Mouse (Mus musculus): ENCODE results near the gene Ndufb7. TPM values are rescaled to one million over a fixed set of nuclear protein-coding genes. Genes with fewer than 3 reads are reported as not detected.
"Not testable (repeated sequence)": the region's sequence is repeated elsewhere in the genome, so short reads cannot be mapped to it uniquely, and the experiment has no call there.

Ndufb7 gene
- polyA plus RNA-seq, 1 experiment from 2014 or later, result 304 TPM

GRCm38 (mm10) chr8:83569165-83569564 is 2.7 kb downstream of the Ndufb7 start:
- Histone ChIP-seq H3K36me3 (replicated peaks; ENCODE audit: insufficient read depth, low read length) (peaks cover 24% of the 10 kb centered on the region), H3K4me2 (ENCODE audit: low read depth, low read length) (no peak overlapping the region), H3K27ac (ENCODE audit: low read depth) (no peak overlapping the region), H3K4me3 (ENCODE audit: low read depth, low read length) (no peak overlapping the region), H3K4me1 (ENCODE audit: insufficient read depth) (peaks cover 23% of the 10 kb centered on the region), H3K27me3 (ENCODE audit: insufficient read depth, low read length) (no peaks in the 10 kb centered on the region), H3K9ac (replicated peaks) (no peak overlapping the region), H3K9me3 (ENCODE audit: low read length) (no peaks in the 10 kb centered on the region)
- TF ChIP-seq CTCF (IDR thresholded peaks at IDR 0.05; ENCODE audit: low read depth), result no peak
- no peak for TF ChIP-seq EP300 (IDR thresholded peaks at IDR 0.05; ENCODE audit: low read depth)
- WGBS (ENCODE audit: insufficient replicate concordance), result 75% methylated on average over 4 of the region's 4 CpGs
- no peak for DNase-seq
- ATAC-seq, result no peak

- 79% methylated on average over 14 of the region's 15 CpGs for WGBS (ENCODE audit: insufficient replicate concordance)
These were observed 4.0 kb downstream of the Ndufb7 start for GRCm38 (mm10) chr8:83570272-83571000.

GRCm38 (mm10) chr8:83571001-83571340 is 4.5 kb downstream of the Ndufb7 start:
- H3K9me3 ChIP-seq (ENCODE audit: low read length); H3K27me3 ChIP-seq (ENCODE audit: insufficient read depth, low read length); H3K4me2 ChIP-seq (ENCODE audit: low read depth, low read length); H3K4me3 ChIP-seq (ENCODE audit: low read depth, low read length); H3K27ac ChIP-seq (ENCODE audit: low read depth); ATAC-seq; H3K9ac ChIP-seq (replicated peaks): not testable (repeated sequence)
- H3K4me1 ChIP-seq (ENCODE audit: insufficient read depth), result peaks cover 18% of the 10 kb centered on the region
- DNase-seq, result peak; percentile 11
- WGBS (ENCODE audit: insufficient replicate concordance), result 95% methylated on average over 7 of the region's 7 CpGs
- H3K36me3 ChIP-seq (replicated peaks; ENCODE audit: insufficient read depth, low read length), result peaks cover 24% of the 10 kb centered on the region

More at GRCm38 (mm10) chr8:83570272-83571000, 4.0 kb downstream of the Ndufb7 start:
- H3K27ac ChIP-seq (ENCODE audit: low read depth), result no peak overlapping the region
- DNase-seq (peak; percentile 14), ATAC-seq (no peak)
- no peak for TF ChIP-seq EP300 (IDR thresholded peaks at IDR 0.05; ENCODE audit: low read depth)
- TF ChIP-seq CTCF (IDR thresholded peaks at IDR 0.05; ENCODE audit: low read depth), result no peak
- H3K27me3 ChIP-seq (ENCODE audit: insufficient read depth, low read length), result no peaks in the 10 kb centered on the region
- no peaks in the 10 kb centered on the region for H3K9me3 ChIP-seq (ENCODE audit: low read length)
- H3K36me3 ChIP-seq (replicated peaks; ENCODE audit: insufficient read depth, low read length), result peaks cover 24% of the 10 kb centered on the region
- H3K4me3 ChIP-seq (ENCODE audit: low read depth, low read length), result no peak overlapping the region
- peaks cover 23% of the 10 kb centered on the region for H3K4me1 ChIP-seq (ENCODE audit: insufficient read depth)
- H3K4me2 ChIP-seq (ENCODE audit: low read depth, low read length), result no peak overlapping the region
- no peak overlapping the region for H3K9ac ChIP-seq (replicated peaks)

- ATAC-seq (no peak), DNase-seq (peak; percentile 12)
- peak overlapping the region; percentile 34 for H3K4me2 ChIP-seq (ENCODE audit: low read depth, low read length)
- no peak for TF ChIP-seq EP300 (IDR thresholded peaks at IDR 0.05; ENCODE audit: low read depth)
- no peak for TF ChIP-seq CTCF (IDR thresholded peaks at IDR 0.05; ENCODE audit: low read depth)
- peaks cover 16% of the 10 kb centered on the region for H3K4me1 ChIP-seq (ENCODE audit: insufficient read depth)
- no peaks in the 10 kb centered on the region for H3K27me3 ChIP-seq (ENCODE audit: insufficient read depth, low read length)
- no peak overlapping the region for H3K9ac ChIP-seq (replicated peaks)
- H3K36me3 ChIP-seq (replicated peaks; ENCODE audit: insufficient read depth, low read length), result peaks cover 24% of the 10 kb centered on the region
- WGBS (ENCODE audit: insufficient replicate concordance), result 89% methylated on average over 10 of the region's 10 CpGs
- no peak overlapping the region for H3K27ac ChIP-seq (ENCODE audit: low read depth)
- H3K9me3 ChIP-seq (ENCODE audit: low read length), result no peaks in the 10 kb centered on the region
- H3K4me3 ChIP-seq (ENCODE audit: low read depth, low read length), result no peak overlapping the region
These were observed 5.3 kb downstream of the Ndufb7 start for GRCm38 (mm10) chr8:83571791-83572190.

- H3K9ac ChIP-seq (replicated peaks), result no peak overlapping the region; the same call in 1 of the 2 replicates
- peaks cover 24% of the 10 kb centered on the region for H3K36me3 ChIP-seq (replicated peaks; ENCODE audit: insufficient read depth, low read length)
- H3K27me3 ChIP-seq (ENCODE audit: insufficient read depth, low read length), result no peaks in the 10 kb centered on the region
- 68% methylated on average over 5 of the region's 5 CpGs for WGBS (ENCODE audit: insufficient replicate concordance)
- DNase-seq, result peak; percentile 12
- TF ChIP-seq EP300 (IDR thresholded peaks at IDR 0.05; ENCODE audit: low read depth), result no peak
- TF ChIP-seq CTCF (IDR thresholded peaks at IDR 0.05; ENCODE audit: low read depth), result no peak
- no peaks in the 10 kb centered on the region for H3K9me3 ChIP-seq (ENCODE audit: low read length)
- H3K4me2 ChIP-seq (ENCODE audit: low read depth, low read length), result peak overlapping the region; percentile 34
- ATAC-seq, result 0 out of 2 replicates have a peak, but pooled peaks have one; percentile 4
- peak overlapping the region; percentile 22 for H3K4me3 ChIP-seq (ENCODE audit: low read depth, low read length)
- H3K4me1 ChIP-seq (ENCODE audit: insufficient read depth), result peaks cover 16% of the 10 kb centered on the region
- peak overlapping the region; percentile 69; the same call in 1 of the 2 replicates for H3K27ac ChIP-seq (ENCODE audit: low read depth)
These were observed 5.9 kb downstream of the Ndufb7 start for GRCm38 (mm10) chr8:83572246-83572812.

GRCm38 (mm10) chr8:83573140-83573875 is 6.8 kb downstream of the Ndufb7 start:
- ATAC-seq (peak; percentile 56), DNase-seq (peak; percentile 51)
- peak overlapping the region; percentile 22 for H3K4me3 ChIP-seq (ENCODE audit: low read depth, low read length)
- H3K27me3 ChIP-seq (ENCODE audit: insufficient read depth, low read length), result no peaks in the 10 kb centered on the region
- H3K9me3 ChIP-seq (ENCODE audit: low read length), result no peaks in the 10 kb centered on the region
- 65% methylated on average over 18 of the region's 18 CpGs for WGBS (ENCODE audit: insufficient replicate concordance)
- no peak overlapping the region for H3K9ac ChIP-seq (replicated peaks)
- peak overlapping the region; percentile 69 for H3K27ac ChIP-seq (ENCODE audit: low read depth)
- TF ChIP-seq CTCF (IDR thresholded peaks at IDR 0.05; ENCODE audit: low read depth) (0 out of 2 replicates have a peak, but pooled peaks have one; percentile 21), EP300 (IDR thresholded peaks at IDR 0.05; ENCODE audit: low read depth) (no peak)
- H3K4me1 ChIP-seq (ENCODE audit: insufficient read depth), result peaks cover 8% of the 10 kb centered on the region
- H3K4me2 ChIP-seq (ENCODE audit: low read depth, low read length), result peak overlapping the region; percentile 34
- peaks cover 24% of the 10 kb centered on the region for H3K36me3 ChIP-seq (replicated peaks; ENCODE audit: insufficient read depth, low read length)
